Mouse (Mus musculus) neural tube, embryonic 13.5 days (tissue): ENCODE measurements around the gene Ccdc3. TPM values are rescaled to one million over a fixed set of nuclear protein-coding genes. Genes with fewer than 3 reads are reported as not detected.

Experiments
- ATAC-seq: fragments of 200-750 bp; cut with Nextera tagmentation; 2 replicates; pipeline ENCODE4 v1.8.0; 2017; ENCODE audit warnings: low read depth, mild to moderate bottlenecking, moderate TSS enrichment, moderate library complexity
- H3K27ac ChIP-seq: fragments of 300-500 bp; sonication (generic); replicated peaks from 2 replicates; pipeline ENCODE4 v1.5.1; 2015; ENCODE audit warnings: moderate library complexity, mild to moderate bottlenecking, inconsistent platforms
- H3K27me3 ChIP-seq: fragments of 300-500 bp; sonication (generic); 2 replicates; pipeline ENCODE4 v1.6.1; 2015; ENCODE audit warnings: mild to moderate bottlenecking, inconsistent platforms
- H3K36me3 ChIP-seq: fragments of 300-500 bp; sonication (generic); 2 replicates; pipeline ENCODE4 v1.6.1; 2015; ENCODE audit warnings: mild to moderate bottlenecking, inconsistent platforms
- H3K4me1 ChIP-seq: fragments of 300-500 bp; sonication (generic); replicated peaks from 2 replicates; pipeline ENCODE4 v1.6.1; 2015; ENCODE audit warnings: inconsistent platforms
- H3K4me2 ChIP-seq: fragments of 300-500 bp; sonication (generic); 2 replicates; pipeline ENCODE4 v1.6.1; 2015; ENCODE audit warnings: inconsistent platforms, mild to moderate bottlenecking, moderate library complexity
- H3K4me3 ChIP-seq: fragments of 300-500 bp; sonication (generic); 2 replicates; pipeline ENCODE4 v1.5.1; 2015; ENCODE audit warnings: mild to moderate bottlenecking, inconsistent platforms
- H3K9ac ChIP-seq: fragments of 300-500 bp; sonication (generic); 2 replicates; pipeline ENCODE4 v1.6.1; 2015; ENCODE audit warnings: moderate library complexity, mild to moderate bottlenecking, inconsistent platforms
- H3K9me3 ChIP-seq: fragments of 300-500 bp; sonication (generic); 2 replicates; pipeline ENCODE4 v1.6.1; 2016; ENCODE audit warnings: inconsistent platforms
- WGBS: fragments of 180-500 bp; shearing (Covaris S2); methylation state at CpG from one replicate; pipeline ENCODE4 v1.1.7; 2015; 5-methylcytosine and 5-hydroxymethylcytosine counted together
- polyA plus RNA-seq: library from polyadenylated mRNA; unstranded; fragments of >200 nt; fragmentation: Nextera tagmentation; extraction: Ambion mirVana; gene quantifications from 2 replicates; pipeline ENCODE4 v1.2.1, GENCODE M21; 2015

Gene Ccdc3
- polyA plus RNA-seq, 1 experiment from 2014 or later, result 11.7 TPM

- H3K9ac ChIP-seq, result no peak overlapping the region
- no peak for ATAC-seq
- H3K9me3 ChIP-seq, result no peaks in the 10 kb centered on the region
- H3K27ac ChIP-seq, result no peak overlapping the region
- H3K36me3 ChIP-seq, result no peaks in the 10 kb centered on the region
- peaks cover 3% of the 10 kb centered on the region; the same call in 1 of the 2 replicates for H3K4me1 ChIP-seq
- no peak overlapping the region for H3K4me3 ChIP-seq
- no peaks in the 10 kb centered on the region for H3K27me3 ChIP-seq
- 77% methylated on average over 4 of the region's 4 CpGs for WGBS
- no peak overlapping the region for H3K4me2 ChIP-seq
These were observed 55.5 kb downstream of the Ccdc3 start for GRCm38 (mm10) chr2:5193071-5193470.

GRCm38 (mm10) chr2:5194701-5195215 is 57.2 kb downstream of the Ccdc3 start:
- ATAC-seq, result no peak
- no peak overlapping the region for H3K9ac ChIP-seq
- H3K27me3 ChIP-seq, result no peaks in the 10 kb centered on the region
- H3K9me3 ChIP-seq, result no peaks in the 10 kb centered on the region
- no peak overlapping the region for H3K27ac ChIP-seq
- no peak overlapping the region for H3K4me2 ChIP-seq
- WGBS, result 83% methylated on average over 6 of the region's 6 CpGs
- H3K4me3 ChIP-seq, result no peak overlapping the region
- H3K4me1 ChIP-seq, result peaks cover 3% of the 10 kb centered on the region; the same call in 1 of the 2 replicates
- H3K36me3 ChIP-seq, result no peaks in the 10 kb centered on the region

- H3K27me3 ChIP-seq, result no peaks in the 10 kb centered on the region
- WGBS, result 36% methylated on average over 4 of the region's 4 CpGs
- H3K27ac ChIP-seq, result no peak overlapping the region
- H3K9me3 ChIP-seq, result no peaks in the 10 kb centered on the region
- no peak overlapping the region for H3K9ac ChIP-seq
- ATAC-seq, result no peak
- H3K36me3 ChIP-seq, result no peaks in the 10 kb centered on the region
- H3K4me3 ChIP-seq, result no peak overlapping the region
- H3K4me1 ChIP-seq, result peaks cover 3% of the 10 kb centered on the region; the same call in 1 of the 2 replicates
- H3K4me2 ChIP-seq, result no peak overlapping the region
These were observed 59.9 kb downstream of the Ccdc3 start for GRCm38 (mm10) chr2:5197486-5197885.

- H3K27ac ChIP-seq, result no peak overlapping the region
- no peaks in the 10 kb centered on the region for H3K9me3 ChIP-seq
These were observed 61.7 kb downstream of the Ccdc3 start for GRCm38 (mm10) chr2:5199289-5199688.

GRCm38 (mm10) chr2:5200817-5201364 is 63.3 kb downstream of the Ccdc3 start:
- Histone ChIP-seq H3K9ac (no peak overlapping the region), H3K4me1 (peaks cover 3% of the 10 kb centered on the region; the same call in 1 of the 2 replicates), H3K4me3 (no peak overlapping the region), H3K27me3 (no peaks in the 10 kb centered on the region), H3K36me3 (no peaks in the 10 kb centered on the region), H3K9me3 (no peaks in the 10 kb centered on the region), H3K4me2 (no peak overlapping the region), H3K27ac (no peak overlapping the region)
- 79% methylated on average over 7 of the region's 7 CpGs for WGBS
- no peak for ATAC-seq

More at GRCm38 (mm10) chr2:5199289-5199688, 61.7 kb downstream of the Ccdc3 start:
- H3K9ac ChIP-seq, result no peak overlapping the region
- no peak overlapping the region for H3K4me3 ChIP-seq
- H3K36me3 ChIP-seq, result no peaks in the 10 kb centered on the region
- H3K27me3 ChIP-seq, result no peaks in the 10 kb centered on the region
- 85% methylated on average over 17 of the region's 17 CpGs for WGBS
- no peak for ATAC-seq
- H3K4me2 ChIP-seq, result no peak overlapping the region
- peaks cover 3% of the 10 kb centered on the region; the same call in 1 of the 2 replicates for H3K4me1 ChIP-seq

- Histone ChIP-seq H3K36me3 (no peaks in the 10 kb centered on the region), H3K4me2 (no peak overlapping the region), H3K27me3 (no peaks in the 10 kb centered on the region), H3K27ac (no peak overlapping the region), H3K4me3 (no peak overlapping the region), H3K9ac (no peak overlapping the region), H3K9me3 (no peaks in the 10 kb centered on the region), H3K4me1 (no peaks in the 10 kb centered on the region)
- 83% methylated on average over 1 of the region's 1 CpGs for WGBS
- no peak for ATAC-seq
These were observed 65.6 kb downstream of the Ccdc3 start for GRCm38 (mm10) chr2:5203146-5203545.

GRCm38 (mm10) chr2:5204941-5205340 is 67.4 kb downstream of the Ccdc3 start:
- Histone ChIP-seq H3K36me3 (no peaks in the 10 kb centered on the region), H3K9me3 (no peaks in the 10 kb centered on the region), H3K4me3 (no peak overlapping the region), H3K4me1 (no peaks in the 10 kb centered on the region), H3K9ac (no peak overlapping the region), H3K27ac (no peak overlapping the region), H3K27me3 (no peaks in the 10 kb centered on the region), H3K4me2 (no peak overlapping the region)
- ATAC-seq, result no peak
- 95% methylated on average over 1 of the region's 1 CpGs for WGBS

- ATAC-seq, result no peak
- Histone ChIP-seq H3K4me3 (no peak overlapping the region), H3K27ac (no peak overlapping the region), H3K4me1 (no peaks in the 10 kb centered on the region), H3K36me3 (no peaks in the 10 kb centered on the region), H3K4me2 (no peak overlapping the region), H3K9ac (no peak overlapping the region), H3K27me3 (no peaks in the 10 kb centered on the region), H3K9me3 (no peaks in the 10 kb centered on the region)
- 88% methylated on average over 3 of the region's 3 CpGs for WGBS
These were observed 69.1 kb downstream of the Ccdc3 start for GRCm38 (mm10) chr2:5206651-5207050.

GRCm38 (mm10) chr2:5214581-5214980 is 77.0 kb downstream of the Ccdc3 start:
- Histone ChIP-seq H3K4me2 (no peak overlapping the region), H3K27ac (no peak overlapping the region), H3K9ac (no peak overlapping the region), H3K27me3 (no peaks in the 10 kb centered on the region), H3K36me3 (no peaks in the 10 kb centered on the region), H3K9me3 (no peaks in the 10 kb centered on the region), H3K4me3 (no peak overlapping the region), H3K4me1 (no peaks in the 10 kb centered on the region)
- 77% methylated on average over 1 of the region's 1 CpGs for WGBS
- ATAC-seq, result no peak

GRCm38 (mm10) chr2:5215252-5215815 is 77.8 kb downstream of the Ccdc3 start:
- Histone ChIP-seq H3K27ac (no peak overlapping the region), H3K4me2 (no peak overlapping the region), H3K27me3 (no peaks in the 10 kb centered on the region), H3K9ac (no peak overlapping the region), H3K9me3 (no peaks in the 10 kb centered on the region), H3K36me3 (no peaks in the 10 kb centered on the region), H3K4me3 (no peak overlapping the region), H3K4me1 (no peaks in the 10 kb centered on the region)
- 81% methylated on average over 9 of the region's 9 CpGs for WGBS
- no peak for ATAC-seq

- no peak for ATAC-seq
- Histone ChIP-seq H3K4me1 (no peaks in the 10 kb centered on the region), H3K9ac (no peak overlapping the region), H3K27ac (no peak overlapping the region), H3K27me3 (no peaks in the 10 kb centered on the region), H3K4me2 (no peak overlapping the region), H3K4me3 (no peak overlapping the region), H3K36me3 (no peaks in the 10 kb centered on the region), H3K9me3 (no peaks in the 10 kb centered on the region; the same call in 1 of the 2 replicates)
- 93% methylated on average over 1 of the region's 1 CpGs for WGBS
These were observed 81.6 kb downstream of the Ccdc3 start for GRCm38 (mm10) chr2:5219206-5219605.

- no peak for ATAC-seq
- H3K36me3 ChIP-seq, result no peaks in the 10 kb centered on the region
- H3K4me1 ChIP-seq, result no peaks in the 10 kb centered on the region
- no peak overlapping the region for H3K4me2 ChIP-seq
- H3K9ac ChIP-seq, result no peak overlapping the region
- H3K9me3 ChIP-seq, result no peaks in the 10 kb centered on the region; the same call in 1 of the 2 replicates
- no peak overlapping the region for H3K4me3 ChIP-seq
- H3K27me3 ChIP-seq, result no peaks in the 10 kb centered on the region
- WGBS, result 84% methylated on average over 1 of the region's 1 CpGs
- no peak overlapping the region for H3K27ac ChIP-seq
These were observed 82.3 kb downstream of the Ccdc3 start for GRCm38 (mm10) chr2:5219847-5220375.
